Mouse (Mus musculus) lung, adult 2 months (tissue): ENCODE results near the gene Atp9a.

ENCODE experiments used
- CTCF ChIP-seq: fragments of 200-500 bp; IDR thresholded peaks from 2 replicates; pipeline ENCODE4 v1.5.1; 2011; ENCODE audit warnings: mild to moderate bottlenecking, low read length, control low read depth; ENCODE audit not compliant: insufficient read depth
- POLR2A ChIP-seq: fragments of 200-500 bp; IDR thresholded peaks from 2 replicates; pipeline ENCODE4 v1.6.1; 2011; ENCODE audit warnings: low read depth, mild to moderate bottlenecking, control low read depth, low read length, borderline replicate concordance; ENCODE audit errors: extremely low read depth

DNA sequence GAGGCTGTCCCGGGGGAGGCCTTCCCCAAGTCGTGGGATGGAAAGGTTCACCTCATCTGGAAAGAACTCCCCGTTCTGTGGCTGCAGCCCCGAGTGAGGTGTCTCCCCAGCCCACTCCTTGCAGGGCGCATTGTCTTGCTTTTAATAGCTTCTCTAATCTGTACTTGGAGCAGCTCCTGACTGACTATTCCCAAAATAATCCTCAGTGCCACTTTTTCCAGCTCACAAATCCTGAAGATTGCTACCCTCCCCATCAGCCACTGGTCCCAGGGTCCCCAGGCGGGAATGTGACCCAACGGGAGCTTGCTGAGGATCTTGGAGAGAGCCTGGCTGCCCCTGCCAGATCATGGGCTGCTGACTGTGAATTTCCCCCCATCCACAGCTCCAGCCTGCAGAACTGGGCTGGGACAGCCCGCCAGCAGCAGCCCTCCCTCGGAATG is 134.1 kb downstream of the Atp9a start:
- no peak for TF ChIP-seq POLR2A
- TF ChIP-seq CTCF, result no peak
